In the genomic region with DNA sequence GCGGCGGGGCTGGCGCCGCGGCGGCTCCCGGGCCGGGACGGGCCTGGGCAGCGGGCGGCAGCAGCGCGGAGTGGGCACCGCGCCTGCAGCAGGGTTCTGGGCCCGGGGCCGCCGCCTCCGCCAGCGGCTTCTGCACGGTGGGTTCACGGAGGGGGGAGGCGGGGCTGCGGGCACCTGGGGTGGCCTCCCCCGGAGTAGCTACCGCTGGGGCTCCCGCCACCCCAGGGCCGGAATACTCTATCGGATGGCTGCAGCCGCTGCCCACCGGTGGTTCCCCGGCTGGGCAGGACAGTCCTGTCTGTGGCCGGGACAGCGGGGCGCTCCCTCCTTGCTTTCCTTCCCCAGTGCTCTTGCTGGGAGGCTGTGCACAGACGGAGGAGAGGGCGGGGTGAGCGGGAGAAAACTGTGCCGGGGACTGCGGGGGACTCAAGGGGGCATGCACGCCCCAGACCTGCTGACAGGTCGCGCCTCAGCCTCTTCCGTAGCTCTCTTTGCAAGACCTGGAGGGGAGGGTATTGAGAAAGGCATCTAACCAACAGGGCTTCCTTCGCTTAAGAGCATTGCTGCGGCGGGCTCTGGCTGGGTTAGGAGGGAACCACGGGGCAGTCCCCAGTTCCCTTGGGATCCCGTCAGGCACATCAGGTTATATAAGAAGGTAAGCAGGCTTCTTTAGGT, we compare ENCODE assay signal across 8 mouse cellular contexts. TPM values are rescaled to one million over a fixed set of nuclear protein-coding genes. Genes with fewer than 3 reads are reported as not detected.
DNase-seq lines count a peak whose midpoint lies in the region; ATAC-seq and TF ChIP-seq lines count a peak whose summit lies in the region.

No protein-coding gene starts in this region.

- WGBS in heart, adult 2 months = 1% methylated on average over 38 of the region's 49 CpGs
- WGBS in kidney, embryonic 16.5 days = under 1% methylated on average over 43 of the region's 49 CpGs

- H3K4me1 ChIP-seq in MEL (ENCODE audit: control insufficient read depth in 1 of 2, insufficient read depth in 2 of 2, low read length in 2 of 2) = no peaks in the 10 kb centered on the region; a peak in 1 of 4 replicates
- H3K4me1 ChIP-seq in heart, adult 2 months (ENCODE audit: control insufficient read depth, insufficient read depth, low read length) = peaks cover 26% of the 10 kb centered on the region
- peaks cover 42% of the 10 kb centered on the region for H3K4me1 ChIP-seq in kidney, embryonic 16.5 days (ENCODE audit: insufficient read depth, low read length)

- no peak for TF ChIP-seq CTCF in MEL (IDR thresholded peaks at IDR 0.05 in 2 of 3, conservative IDR thresholded peaks at IDR 0.05 in 1 of 3; ENCODE audit: control insufficient read depth in 1 of 3, insufficient read depth in 1 of 3, low read depth in 2 of 3, low read length in 3 of 3, poor library complexity in 1 of 3, severe bottlenecking in 1 of 3)
- no peak for TF ChIP-seq CTCF in heart, adult 2 months (IDR thresholded peaks at IDR 0.05)

- no peaks in the 10 kb centered on the region for H3K79me2 ChIP-seq in MEL (ENCODE audit: control insufficient read depth, insufficient read depth, low read length, poor library complexity)
- no peaks in the 10 kb centered on the region; the same call in 1 of the 2 replicates for H3K79me2 ChIP-seq in heart, adult 2 months (replicated peaks; ENCODE audit: control insufficient read depth, insufficient read depth, low read length)

- H3K4me2 ChIP-seq in kidney, embryonic 16.5 days (replicated peaks; ENCODE audit: low read depth, low read length) = peak overlapping the region; percentile 78

- ATAC-seq in kidney, embryonic 16.5 days (ENCODE audit: low FRiP score, low TSS enrichment) = peak; percentile 69
- ATAC-seq in megakaryocyte, adult 5-6 weeks (ENCODE audit: poor library complexity, severe bottlenecking) = peak; percentile 25

- peak overlapping the region; percentile 53 to 93 for H3K4me3 ChIP-seq in MEL (ENCODE audit: control insufficient read depth in 1 of 2, insufficient read depth in 1 of 2, low read depth in 2 of 2, low read length in 2 of 2)
- H3K4me3 ChIP-seq in heart, adult 2 months = peak overlapping the region; percentile 63
- H3K4me3 ChIP-seq in kidney, embryonic 16.5 days (ENCODE audit: low read length) = peak overlapping the region; percentile 80

- no peak for TF ChIP-seq EP300 in MEL (IDR thresholded peaks at IDR 0.05; ENCODE audit: low read depth in 1 of 2, low read length in 2 of 2)
- TF ChIP-seq EP300 in heart, adult 2 months (IDR thresholded peaks at IDR 0.05; ENCODE audit: insufficient read depth, low read depth, low read length) = no peak

- no peak for TF ChIP-seq RAD21 in MEL (IDR thresholded peaks at IDR 0.05; ENCODE audit: low read depth, low read length)

- no peak overlapping the region for H3K27ac ChIP-seq in MEL (ENCODE audit: control insufficient read depth, low read depth, low read length)
- peak overlapping the region; percentile 98 for H3K27ac ChIP-seq in heart, adult 2 months
- H3K27ac ChIP-seq in kidney, embryonic 16.5 days (ENCODE audit: low read length) = peak overlapping the region; percentile 60; the same call in 1 of the 2 replicates

- TF ChIP-seq POLR2A in MEL (IDR thresholded peaks at IDR 0.05; ENCODE audit: control insufficient read depth in 1 of 2, insufficient read depth in 1 of 2, low read depth in 1 of 2, low read length in 2 of 2, poor library complexity in 1 of 2) = no peak
- TF ChIP-seq POLR2A in heart, adult 2 months (IDR thresholded peaks at IDR 0.05; ENCODE audit: insufficient read depth, low read depth, low read length) = no peak

- peak; percentile 48 to 49 for DNase-seq in B cell, adult 2 months
- peak; percentile 37 for DNase-seq in MEL (ENCODE audit: low read depth, low spot score)
- peak; percentile 60 for DNase-seq in cerebellum, postnatal 14 days
- DNase-seq in heart, adult 2 months = peak; percentile 67 to 75
- peak; percentile 46 for DNase-seq in skeletal muscle tissue, adult 2 months (ENCODE audit: low read depth, low spot score)
- DNase-seq in left cerebral cortex, postnatal 25 days (ENCODE audit: low spot score in 2 of 2) = no peak

- H3K9ac ChIP-seq in MEL (ENCODE audit: control insufficient read depth, low read depth, low read length, poor library complexity, severe bottlenecking) = peak overlapping the region; percentile 60
- peak overlapping the region; percentile 91 for H3K9ac ChIP-seq in heart, adult 2 months (ENCODE audit: low read depth, low read length)
- H3K9ac ChIP-seq in kidney, embryonic 16.5 days (replicated peaks; ENCODE audit: low read length) = peak overlapping the region; percentile 81

- no peaks in the 10 kb centered on the region for H3K27me3 ChIP-seq in MEL (ENCODE audit: control insufficient read depth in 1 of 2, insufficient read depth in 2 of 2, low read length in 2 of 2)
- H3K27me3 ChIP-seq in heart, adult 2 months (ENCODE audit: control insufficient read depth, insufficient read depth, low read length) = no peaks in the 10 kb centered on the region
- peaks cover 4% of the 10 kb centered on the region; the same call in 1 of the 2 replicates for H3K27me3 ChIP-seq in kidney, embryonic 16.5 days (ENCODE audit: insufficient read depth, low read length)

- H3K9me3 ChIP-seq in MEL (replicated peaks; ENCODE audit: insufficient read depth, low read length) = no peaks in the 10 kb centered on the region
- H3K9me3 ChIP-seq in kidney, embryonic 16.5 days (ENCODE audit: low read length) = no peaks in the 10 kb centered on the region

- intact Hi-C loops in heart, adult 2 months (cut with DNase I) = loop anchor here (1.0 to 5.0 kb wide), 3 partner anchors 27 to 67 kb away; no protein-coding TSS in a partner anchor
- intact Hi-C loops in left cerebral cortex, postnatal 25 days (cut with DNase I) = loop anchor here (2.0 to 5.0 kb wide), 2 partner anchors 93 to 162 kb away; no protein-coding TSS in a partner anchor

- no peaks in the 10 kb centered on the region for H3K36me3 ChIP-seq in MEL (ENCODE audit: control insufficient read depth in 1 of 2, insufficient read depth in 2 of 2, low read length in 2 of 2)
- no peaks in the 10 kb centered on the region for H3K36me3 ChIP-seq in heart, adult 2 months (ENCODE audit: control insufficient read depth, insufficient read depth, low read length)
- H3K36me3 ChIP-seq in kidney, embryonic 16.5 days (ENCODE audit: insufficient read depth, low read length) = no peaks in the 10 kb centered on the region

TF ChIP-seq in MEL, 35 proteins besides CTCF, POLR2A, EP300 and RAD21:
- TF ChIP-seq POLR2AphosphoS5 (IDR thresholded peaks at IDR 0.05; ENCODE audit: borderline replicate concordance, low read depth, low read length) (no peak), ZMIZ1 (IDR thresholded peaks at IDR 0.05; ENCODE audit: low read depth, low read length) (no peak), USF1 (IDR thresholded peaks at IDR 0.05; ENCODE audit: low read depth, low read length) (no peak), KAT2A (conservative IDR thresholded peaks at IDR 0.05; ENCODE audit: low read depth, low read length) (no peak), GABPA (IDR thresholded peaks at IDR 0.05; ENCODE audit: low read depth, low read length) (no peak), CHD1 (IDR thresholded peaks at IDR 0.05; ENCODE audit: low read depth, low read length) (no peak), MEF2A (IDR thresholded peaks at IDR 0.05; ENCODE audit: extremely low read depth, insufficient replicate concordance, low read depth, low read length, poor library complexity, severe bottlenecking) (no peak), TBP (IDR thresholded peaks at IDR 0.05; ENCODE audit: low read depth, low read length) (no peak), GATA1 (IDR thresholded peaks at IDR 0.05; ENCODE audit: low read depth, low read length) (no peak), USF2 (IDR thresholded peaks at IDR 0.05; ENCODE audit: borderline replicate concordance in 1 of 2, insufficient read depth in 1 of 2, low read depth in 1 of 2, low read length in 2 of 2) (no peak), TCF12 (IDR thresholded peaks at IDR 0.05; ENCODE audit: low read depth, low read length) (no peak), MYB (IDR thresholded peaks at IDR 0.05; ENCODE audit: low read depth, low read length) (no peak), SIN3A (IDR thresholded peaks at IDR 0.05; ENCODE audit: low read length) (no peak), MYC (IDR thresholded peaks at IDR 0.05; ENCODE audit: low read depth, low read length) (no peak), POLR2AphosphoS2 (IDR thresholded peaks at IDR 0.05; ENCODE audit: low read length) (no peak), ETS1 (IDR thresholded peaks at IDR 0.05; ENCODE audit: low read depth, low read length) (no peak), NELFE (IDR thresholded peaks at IDR 0.05; ENCODE audit: low read depth, low read length) (no peak), ZC3H11A (IDR thresholded peaks at IDR 0.05; ENCODE audit: low read depth, low read length) (no peak), JUND (IDR thresholded peaks at IDR 0.05; ENCODE audit: low read depth, low read length) (no peak)

RNA-seq across cellular contexts. Expression of a gene that starts 0.8 kb away (rescaled TPM):
- 2.3 and 8.1 TPM in 2 replicates for total RNA-seq in MEL (2012; rRNA removed)
- polyA plus RNA-seq in MEL (2012; ENCODE audit: insufficient read depth in 1 of 2, insufficient read length in 2 of 2, low read depth in 1 of 2, low replicate concordance in 2 of 2, missing spikeins in 1 of 2) = 1 to 10 TPM in 1 of 2 experiments, not detected in 1; 9.1 TPM
- total RNA-seq in heart, adult 2 months (2021) = 10 to 100 TPM in 1 of 2 experiments, 1 to 10 TPM in 1; 7.5 to 15.9 TPM
- 4.3 and 4.6 TPM in 2 replicates for polyA plus RNA-seq in heart, adult 2 months (2012; rRNA removed)
- polyA plus RNA-seq in kidney, embryonic 16.5 days (2015; fragmentation: Nextera tagmentation; extraction: Ambion mirVana) = 0.21 and 0.32 TPM in 2 replicates
- total RNA-seq in megakaryocyte, adult 5-6 weeks (2015) = 15.6 and 18.1 TPM in 2 replicates
- total RNA-seq in megakaryocyte, adult 5-6 weeks (2017) = 33.3 and 38.9 TPM in 2 replicates
- total RNA-seq in left cerebral cortex, postnatal 25 days (2021) = 10 to 100 TPM; 66.6 to 75.2 TPM

Comparison
In these comparisons a context has a peak if more than half of its experiments do, and no peak if none do; other contexts are left out.
1. DNase-seq: peak in B cell, adult 2 months (2 of 2), MEL (single experiment), cerebellum, postnatal 14 days (2 of 2), heart, adult 2 months (2 of 2) and skeletal muscle tissue, adult 2 months (single experiment); none in left cerebral cortex, postnatal 25 days (0 of 2).
2. Peak in every context shown above with its lines, with median percentiles within 50 percentile points of each other: H3K4me3 ChIP-seq and H3K9ac ChIP-seq.